9 mouse cellular contexts compared by ENCODE assay signal in genomic region chr5:111754484-111755139, GRCm38 (mm10). TPM values are rescaled to one million over a fixed set of nuclear protein-coding genes. Genes with fewer than 3 reads are reported as not detected.
A peak's percentile ranks its signal among the peaks of the same experiment; 100 is the strongest.
DNase-seq lines count a peak whose midpoint lies in the region; ATAC-seq lines count a peak whose summit lies in the region.
"Had no signal": no experiment of that assay in that cellular context is flagged by ENCODE, and none has a peak within 500 bp of the region (broad histone marks: within the 10 kb centered on the region; RNA-seq: fewer than 3 reads in every experiment).

No protein-coding gene starts in this region.

- peak overlapping the region; percentile 21; the same call in 1 of the 2 replicates for H3K4me3 ChIP-seq in kidney, embryonic 16.5 days (ENCODE audit: low read length)
- H3K4me3 ChIP-seq in embryonic facial prominence, embryonic 12.5 days, result no peak overlapping the region
- no peak overlapping the region for H3K4me3 ChIP-seq in intestine, embryonic 14.5 days (ENCODE audit: low read depth, low read length)

- no peaks in the 10 kb centered on the region for H3K36me3 ChIP-seq in kidney, embryonic 16.5 days (ENCODE audit: insufficient read depth, low read length)
- no peaks in the 10 kb centered on the region for H3K36me3 ChIP-seq in embryonic facial prominence, embryonic 12.5 days
- H3K36me3 ChIP-seq in intestine, embryonic 14.5 days (ENCODE audit: control insufficient read depth, insufficient read depth, low read length), result no peaks in the 10 kb centered on the region

- H3K27ac ChIP-seq in kidney, embryonic 16.5 days (ENCODE audit: low read length), result no peak overlapping the region
- peak overlapping the region; percentile 59 for H3K27ac ChIP-seq in embryonic facial prominence, embryonic 12.5 days
- H3K27ac ChIP-seq in intestine, embryonic 14.5 days (ENCODE audit: low read depth), result no peak overlapping the region

- ATAC-seq in kidney, embryonic 16.5 days (ENCODE audit: low FRiP score, low TSS enrichment), result no peak
- no peak for ATAC-seq in embryonic facial prominence, embryonic 12.5 days (ENCODE audit: insufficient number of reproducible peaks, insufficient read depth, low FRiP score, low TSS enrichment)
- no peak for ATAC-seq in intestine, embryonic 14.5 days (replicated peaks; ENCODE audit: low FRiP score, low TSS enrichment, low read depth)

- no peak for DNase-seq in kidney, postnatal 14 days
- no peak for DNase-seq in intestine, embryonic 14.5 days (ENCODE audit: low spot score)
- peak; percentile 23 for DNase-seq in naive thymus-derived CD4-positive, alpha-beta T cell, adult 2 months (ENCODE audit: low read depth)
- no peak for DNase-seq in kidney, postnatal 10 days
- DNase-seq in cerebellum, postnatal 4 days (ENCODE audit: low spot score in 2 of 2), result no peak
- no peak for DNase-seq in gastrocnemius, postnatal 4 days (ENCODE audit: low spot score in 2 of 2)

- H3K4me1 ChIP-seq in kidney, embryonic 16.5 days (ENCODE audit: insufficient read depth, low read length), result peaks cover 3% of the 10 kb centered on the region; the same call in 1 of the 2 replicates
- H3K4me1 ChIP-seq in embryonic facial prominence, embryonic 12.5 days, result peaks cover 3% of the 10 kb centered on the region
- H3K4me1 ChIP-seq in intestine, embryonic 14.5 days (replicated peaks; ENCODE audit: control insufficient read depth, insufficient read depth, low read length), result peaks cover 7% of the 10 kb centered on the region; the same call in 1 of the 2 replicates

- H3K27me3 ChIP-seq in kidney, embryonic 16.5 days (ENCODE audit: insufficient read depth, low read length), result peaks cover 4% of the 10 kb centered on the region; the same call in 1 of the 2 replicates
- H3K27me3 ChIP-seq in embryonic facial prominence, embryonic 12.5 days, result no peaks in the 10 kb centered on the region; the same call in 1 of the 2 replicates
- H3K27me3 ChIP-seq in intestine, embryonic 14.5 days (replicated peaks; ENCODE audit: control insufficient read depth, insufficient read depth, low read length), result no peaks in the 10 kb centered on the region

- H3K4me2 ChIP-seq in kidney, embryonic 16.5 days (replicated peaks; ENCODE audit: low read depth, low read length), result peak overlapping the region; percentile 47
- peak overlapping the region; percentile 8 for H3K4me2 ChIP-seq in embryonic facial prominence, embryonic 12.5 days (replicated peaks)
- H3K4me2 ChIP-seq in intestine, embryonic 14.5 days (ENCODE audit: low read length), result peak overlapping the region; percentile 34

- WGBS in kidney, embryonic 16.5 days, result 42% methylated on average over 16 of the region's 16 CpGs
- 42% methylated on average over 16 of the region's 16 CpGs for WGBS in embryonic facial prominence, embryonic 12.5 days
- 44% methylated on average over 16 of the region's 16 CpGs for WGBS in intestine, embryonic 14.5 days

- peak overlapping the region; percentile 51; the same call in 1 of the 2 replicates for H3K9ac ChIP-seq in kidney, embryonic 16.5 days (replicated peaks; ENCODE audit: low read length)
- H3K9ac ChIP-seq in embryonic facial prominence, embryonic 12.5 days, result no peak overlapping the region
- H3K9ac ChIP-seq in intestine, embryonic 14.5 days (ENCODE audit: low read length), result no peak overlapping the region

- H3K9me3 ChIP-seq in kidney, embryonic 16.5 days (ENCODE audit: low read length), result no peaks in the 10 kb centered on the region
- no peaks in the 10 kb centered on the region for H3K9me3 ChIP-seq in embryonic facial prominence, embryonic 12.5 days
- H3K9me3 ChIP-seq in intestine, embryonic 14.5 days (ENCODE audit: control insufficient read depth, low read length), result no peaks in the 10 kb centered on the region

RNA-seq across cellular contexts. Expression of gene Gm26897, which starts 20.9 kb away (rescaled TPM):
- not detected in 2 replicates for polyA plus RNA-seq in kidney, embryonic 16.5 days (2015; fragmentation: Nextera tagmentation; extraction: Ambion mirVana)
- not detected in 2 replicates for polyA plus RNA-seq in embryonic facial prominence, embryonic 12.5 days (2016; fragmentation: Nextera tagmentation; extraction: Ambion mirVana)
- not detected in 2 replicates for polyA plus RNA-seq in intestine, embryonic 14.5 days (2014; fragmentation: Nextera tagmentation; extraction: Ambion mirVana)
- not detected for total RNA-seq in gastrocnemius, postnatal 4 days (2021)
- total RNA-seq: left cerebral cortex, adult 18-20 months had no signal
